Mouse (Mus musculus) midbrain, embryonic 16.5 days (tissue): ENCODE measurements around the gene Rbms2. TPM values are rescaled to one million over a fixed set of nuclear protein-coding genes. Genes with fewer than 3 reads are reported as not detected.
A peak's percentile ranks its signal among the peaks of the same experiment; 100 is the strongest.

Experiments
- ATAC-seq: fragments of 200-750 bp; cut with Nextera tagmentation; 2 replicates; pipeline ENCODE4 v1.8.0; 2017; ENCODE audit warnings: moderate TSS enrichment
- H3K27ac ChIP-seq: fragments of 300-500 bp; sonication (generic); 2 replicates; pipeline ENCODE4 v1.5.1; 2014; ENCODE audit warnings: mild to moderate bottlenecking, low read length, mixed read lengths
- H3K27me3 ChIP-seq: fragments of 300-500 bp; sonication (generic); 2 replicates; pipeline ENCODE4 v1.6.1; 2014; ENCODE audit warnings: low read depth, low read length, mixed read lengths; ENCODE audit not compliant: control insufficient read depth, insufficient read depth
- H3K36me3 ChIP-seq: fragments of 300-500 bp; sonication (generic); 2 replicates; pipeline ENCODE4 v1.6.1; 2014; ENCODE audit warnings: mild to moderate bottlenecking, low read length, moderate library complexity, mixed read lengths; ENCODE audit not compliant: control insufficient read depth, insufficient read depth
- H3K4me1 ChIP-seq: fragments of 300-500 bp; sonication (generic); 2 replicates; pipeline ENCODE4 v1.6.1; 2014; ENCODE audit warnings: mild to moderate bottlenecking, low read length, mixed read lengths; ENCODE audit not compliant: control insufficient read depth, insufficient read depth
- H3K4me2 ChIP-seq: fragments of 300-500 bp; sonication (generic); 2 replicates; pipeline ENCODE4 v1.6.1; 2014; ENCODE audit warnings: mild to moderate bottlenecking, low read length, mixed read lengths
- H3K4me3 ChIP-seq: fragments of 300-500 bp; sonication (generic); 2 replicates; pipeline ENCODE4 v1.5.1; 2014; ENCODE audit warnings: low read depth, mild to moderate bottlenecking, low read length, moderate library complexity, mixed read lengths
- H3K9ac ChIP-seq: fragments of 300-500 bp; sonication (generic); 2 replicates; pipeline ENCODE4 v1.6.1; 2014; ENCODE audit warnings: low read depth, low read length, mixed read lengths
- H3K9me3 ChIP-seq: fragments of 300-500 bp; sonication (generic); replicated peaks from 2 replicates; pipeline ENCODE4 v1.6.1; 2014; ENCODE audit warnings: mild to moderate bottlenecking, low read length, mixed read lengths; ENCODE audit not compliant: control insufficient read depth, poor library complexity, severe bottlenecking
- WGBS: fragments of 180-500 bp; shearing (Covaris S2); extraction: QIAGEN DNeasy Blood & Tissue Kit; methylation state at CpG from one replicate; pipeline ENCODE4 v1.1.7; 2014; 5-methylcytosine and 5-hydroxymethylcytosine counted together
- microRNA counts: library from miRNA; unstranded; fragments of <30 nt; microRNA quantifications from one replicate; lab custom pipeline; 2016
- microRNA-seq: library from miRNA; unstranded; fragments of <30 nt; microRNA quantifications from one replicate; pipeline ENCODE4, GENCODE M21; 2017
- polyA plus RNA-seq: library from polyadenylated mRNA; unstranded; fragments of >200 nt; fragmentation: Nextera tagmentation; extraction: Ambion mirVana; gene quantifications from 2 replicates; pipeline ENCODE4 v1.2.1, GENCODE M21; 2015

Rbms2 gene
- polyA plus RNA-seq, 1 experiment from 2014 or later, result 7.8 TPM

DNA sequence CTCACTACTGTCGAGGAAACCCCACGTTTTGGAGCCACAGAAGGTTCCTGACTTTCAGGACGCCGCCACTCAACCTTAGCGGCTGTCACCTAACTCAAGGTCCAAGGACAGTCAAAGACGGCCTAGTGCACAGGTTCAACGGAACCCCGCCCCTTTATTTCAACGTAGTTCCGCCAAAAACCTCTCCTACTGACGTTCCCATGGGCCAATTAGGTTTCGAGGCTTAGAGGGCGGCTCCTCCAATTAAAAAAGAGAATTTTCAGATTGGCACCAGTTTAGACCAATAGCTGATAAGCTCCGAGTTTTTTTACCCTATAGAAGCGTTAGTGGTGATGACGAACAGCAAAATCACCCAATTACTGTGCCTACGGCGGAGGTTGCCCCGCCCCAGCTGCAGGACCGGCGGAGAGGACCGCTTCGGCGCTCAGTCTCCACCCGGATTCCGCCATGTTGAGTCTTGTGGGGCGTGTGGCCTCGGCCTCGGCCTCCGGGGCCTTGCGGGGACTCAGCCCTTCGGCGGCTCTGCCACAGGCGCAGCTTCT, 97.1 kb downstream of the Rbms2 start, which contains the start of gene Atp5b:
Gene Atp5b (plus strand): TSS at position 394 of the 542 bp plus-strand sequence.
- Histone ChIP-seq H3K27me3 (no peaks in the 10 kb centered on the region), H3K4me1 (peaks cover 18% of the 10 kb centered on the region), H3K9me3 (no peaks in the 10 kb centered on the region), H3K36me3 (peaks cover 26% of the 10 kb centered on the region), H3K4me2 (peak within 1 kb of the TSS; percentile 71), H3K27ac (peak within 1 kb of the TSS; percentile 93), H3K4me3 (peak within 1 kb of the TSS; percentile 91), H3K9ac (peak within 1 kb of the TSS; percentile 98)
- under 1% methylated on average over 34 of the region's 34 CpGs for WGBS
- peak; percentile 99 for ATAC-seq

DNA sequence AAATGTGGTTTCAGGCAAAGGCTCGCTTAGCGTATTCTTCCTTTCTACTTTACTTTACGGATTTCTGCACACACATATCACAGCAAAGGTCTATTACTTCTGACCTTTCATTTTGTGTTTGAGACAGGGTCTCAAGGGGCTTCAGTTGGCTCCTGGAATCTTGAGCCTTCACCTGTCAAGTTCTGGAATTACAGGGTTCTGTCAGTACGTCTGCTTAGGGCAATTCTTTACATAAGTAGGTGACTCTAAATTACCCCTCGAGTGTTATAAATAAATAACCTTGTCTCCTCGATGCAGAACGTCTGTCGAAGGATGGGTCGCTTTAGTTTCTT, 97.7 kb downstream of the Rbms2 start:
- Histone ChIP-seq H3K27me3 (no peaks in the 10 kb centered on the region), H3K36me3 (peaks cover 21% of the 10 kb centered on the region), H3K9me3 (no peaks in the 10 kb centered on the region), H3K9ac (peak overlapping the region; percentile 75), H3K4me3 (peak overlapping the region; percentile 61), H3K27ac (peak overlapping the region; percentile 88), H3K4me2 (peak overlapping the region; percentile 71), H3K4me1 (peaks cover 18% of the 10 kb centered on the region)
- peak; percentile 4 for ATAC-seq
- 16% methylated on average over 9 of the region's 9 CpGs for WGBS

DNA sequence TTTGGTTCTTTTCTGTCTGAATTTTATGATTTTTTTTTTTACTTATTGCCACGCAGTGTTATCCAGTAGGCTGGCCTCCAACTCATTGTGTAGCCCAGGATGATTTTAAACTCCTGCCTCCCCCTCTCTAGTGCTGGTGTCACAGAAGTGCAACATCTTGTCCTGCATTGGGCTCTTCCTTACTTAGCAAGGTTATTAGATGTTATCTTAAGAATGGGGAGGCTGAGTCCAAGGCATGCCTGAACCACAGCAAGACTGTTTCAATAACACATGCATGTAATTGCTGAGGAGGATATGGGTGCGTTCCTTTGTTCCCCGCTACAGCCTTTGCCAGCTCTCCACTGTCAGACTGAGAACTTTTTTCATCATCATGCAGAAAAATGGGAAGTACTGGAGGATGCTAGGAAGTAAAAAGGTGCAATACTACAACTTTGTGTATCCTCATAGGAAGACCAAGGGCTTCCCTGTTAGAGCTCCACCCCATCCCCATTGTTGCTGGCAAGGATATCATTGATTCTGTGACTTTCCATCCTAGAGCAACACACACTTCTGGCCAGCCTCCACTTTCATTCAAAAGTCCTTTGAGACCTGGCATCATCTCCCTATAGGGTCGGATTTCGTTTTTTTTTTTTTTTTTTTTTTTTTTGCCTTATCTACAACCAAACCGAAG, 98.2 kb downstream of the Rbms2 start:
- no peaks in the 10 kb centered on the region for H3K27me3 ChIP-seq
- peak overlapping the region; percentile 88 for H3K27ac ChIP-seq
- 67% methylated on average over 6 of the region's 6 CpGs for WGBS

More for the DNA sequence above, 98.2 kb downstream of the Rbms2 start:
- Histone ChIP-seq H3K4me1 (peaks cover 18% of the 10 kb centered on the region), H3K4me3 (peak overlapping the region; percentile 61), H3K4me2 (peak overlapping the region; percentile 71), H3K36me3 (peaks cover 18% of the 10 kb centered on the region), H3K9me3 (no peaks in the 10 kb centered on the region), H3K9ac (no peak overlapping the region; the same call in 1 of the 2 replicates)
- no peak for ATAC-seq

MicroRNAs within 50 kb of the gene (microRNA counts, 519-probe panel; counts per million panel counts)
- 386 counts per million, percentile 18 among the panel's probes with 10 or more counts for microRNA mmu-miR-677 (lab: Ali Mortazavi, UCI)

Small RNAs within 50 kb of the gene (microRNA-seq; reads per million reads assigned to microRNA genes)
- 16.9 reads per million, percentile 35 among the genes with 10 or more reads in this experiment for gene Mir677

Other genes with a start within 250 kb of the Rbms2 start
- not detected in 2 replicates for gene Hsd17b6, start 172.7 kb downstream of the Rbms2 start, polyA plus RNA-seq
- gene Prim1, start 165.1 kb downstream of the Rbms2 start, polyA plus RNA-seq, result 37.4 and 40.1 TPM in 2 replicates
- gene Naca, start 144.7 kb downstream of the Rbms2 start, polyA plus RNA-seq, result 487 and 537 TPM in 2 replicates
- gene Ptges3, start 121.3 kb downstream of the Rbms2 start, polyA plus RNA-seq, result 387 and 407 TPM in 2 replicates
- 2,034 and 2,090 TPM in 2 replicates for gene Atp5b, start 97.0 kb downstream of the Rbms2 start, polyA plus RNA-seq
- gene Baz2a, start 88.7 kb downstream of the Rbms2 start, polyA plus RNA-seq, result 7.4 and 8.5 TPM in 2 replicates
- gene Gls2, start 14.2 kb upstream of the Rbms2 start, polyA plus RNA-seq, result 1.1 and 1.7 TPM in 2 replicates
- gene Spryd4, start 31.5 kb upstream of the Rbms2 start, polyA plus RNA-seq, result 19.6 and 22.1 TPM in 2 replicates
- 0.11 and 0.24 TPM in 2 replicates for gene Mip, start 45.5 kb upstream of the Rbms2 start, polyA plus RNA-seq
- 15.6 and 16.1 TPM in 2 replicates for gene Timeless, start 51.8 kb upstream of the Rbms2 start, polyA plus RNA-seq
- gene Apon, start 73.8 kb upstream of the Rbms2 start, polyA plus RNA-seq, result 0.11 TPM in 1 of 2 replicates, not detected in the other
- gene Apof, start 88.4 kb upstream of the Rbms2 start, polyA plus RNA-seq, result not detected in 2 replicates
- gene Stat2, start 90.3 kb upstream of the Rbms2 start, polyA plus RNA-seq, result 20.4 and 20.9 TPM in 2 replicates
- gene Il23a, start 118.5 kb upstream of the Rbms2 start, polyA plus RNA-seq, result 0.14 and 0.15 TPM in 2 replicates
- 20.8 and 22.3 TPM in 2 replicates for gene Pan2, start 123.0 kb upstream of the Rbms2 start, polyA plus RNA-seq
- 185 and 191 TPM in 2 replicates for gene Cnpy2, start 142.2 kb upstream of the Rbms2 start, polyA plus RNA-seq
- gene Cs, start 157.4 kb upstream of the Rbms2 start, polyA plus RNA-seq, result 247 and 265 TPM in 2 replicates
- 36.8 and 40.3 TPM in 2 replicates for gene Coq10a, start 188.7 kb upstream of the Rbms2 start, polyA plus RNA-seq
- 9.9 and 13.6 TPM in 2 replicates for gene Ankrd52, start 196.8 kb upstream of the Rbms2 start, polyA plus RNA-seq
- gene Slc39a5, start 220.9 kb upstream of the Rbms2 start, polyA plus RNA-seq, result 0.10 TPM in 1 of 2 replicates, not detected in the other
- 141 and 150 TPM in 2 replicates for gene Nabp2, start 231.2 kb upstream of the Rbms2 start, polyA plus RNA-seq
- gene Rnf41, start 231.4 kb upstream of the Rbms2 start, polyA plus RNA-seq, result 105 and 108 TPM in 2 replicates